Mouse (Mus musculus) CH12.LX (cell line): ENCODE results near the gene Spred2. TPM values are rescaled to one million over a fixed set of nuclear protein-coding genes. Genes with fewer than 3 reads are reported as not detected.

Experiments
- DNase-seq: peaks from one replicate; pipeline ENCODE4 v3.0.0-alpha.2; 2013; ENCODE audit errors: extremely low read depth
- H3K27ac ChIP-seq: 2 replicates; pipeline ENCODE4 v1.5.1; 2012; ENCODE audit warnings: low read depth, mild to moderate bottlenecking, control low read depth, moderate library complexity; ENCODE audit not compliant: insufficient read depth
- H3K27me3 ChIP-seq: replicated peaks from 2 replicates; pipeline ENCODE3; 2012; ENCODE audit warnings: inconsistent platforms
- H3K36me3 ChIP-seq, 2 experiments: replicated peaks in 1 of 2; 2 replicates each; pipeline versions ENCODE3 to v1.6.1; 2012; ENCODE audit warnings: inconsistent platforms in 1 of 2, low read length in 1 of 2, mild to moderate bottlenecking in 1 of 2, mixed read lengths in 1 of 2, moderate library complexity in 1 of 2; ENCODE audit not compliant: control insufficient read depth in 1 of 2, insufficient read depth in 1 of 2
- H3K4me1 ChIP-seq, 2 experiments: 2 replicates each; pipeline ENCODE4 v1.6.1; 2012; ENCODE audit warnings: inconsistent platforms in 1 of 2, moderate library complexity in 1 of 2; ENCODE audit not compliant: insufficient read depth in 2 of 2, control insufficient read depth in 1 of 2
- H3K4me2 ChIP-seq: 2 replicates; pipeline ENCODE4 v1.6.1; 2012; ENCODE audit warnings: low read depth, mild to moderate bottlenecking, control low read depth; ENCODE audit not compliant: poor library complexity, insufficient read depth, severe bottlenecking
- H3K4me3 ChIP-seq, 3 experiments: fragments of 150-350 bp in 1 of 3; sonication (generic) in 1 of 3; replicated peaks in 1 of 3; 2 replicates each; pipeline versions ENCODE3 to v1.5.1; 2011 to 2012; ENCODE audit warnings: low read depth in 2 of 3, low read length in 2 of 3, mild to moderate bottlenecking in 2 of 3, moderate library complexity in 2 of 3, control low read depth in 1 of 3, improper control_type of control experiment in 1 of 3, inconsistent platforms in 1 of 3, mixed read lengths in 1 of 3; ENCODE audit not compliant: poor library complexity in 1 of 3
- H3K79me2 ChIP-seq: replicated peaks from 2 replicates; pipeline ENCODE4 v1.6.1; 2012; ENCODE audit warnings: mild to moderate bottlenecking, moderate library complexity; ENCODE audit not compliant: control insufficient read depth, poor library complexity, insufficient read depth, severe bottlenecking; ENCODE audit errors: extremely low read depth
- H3K9ac ChIP-seq: 2 replicates; pipeline ENCODE4 v1.6.1; 2012; ENCODE audit warnings: low read depth, mild to moderate bottlenecking, control low read depth, moderate library complexity; ENCODE audit not compliant: insufficient read depth
- H3K9me3 ChIP-seq: replicated peaks from 2 replicates; pipeline ENCODE3; 2012; ENCODE audit warnings: low read length, inconsistent platforms, mixed read lengths
- CHD1 ChIP-seq: IDR thresholded peaks from 2 replicates; pipeline ENCODE4 v1.6.1; 2012; ENCODE audit warnings: low read depth, low read length, improper control_type of control experiment, inconsistent platforms
- CTCF ChIP-seq, 2 experiments: IDR thresholded peaks in 1 of 2; conservative IDR thresholded peaks in 1 of 2; 2 replicates each; pipeline ENCODE4 v1.5.1; 2011 to 2012; ENCODE audit warnings: low read depth in 2 of 2, low read length in 2 of 2, improper control_type of control experiment in 1 of 2, inconsistent platforms in 1 of 2, mild to moderate bottlenecking in 1 of 2, moderate library complexity in 1 of 2
- EP300 ChIP-seq: IDR thresholded peaks from 2 replicates; pipeline ENCODE4 v1.6.1; 2011; ENCODE audit warnings: low read length, improper control_type of control experiment
- GABPA ChIP-seq: IDR thresholded peaks from 2 replicates; pipeline ENCODE4 v1.6.1; 2012; ENCODE audit warnings: low read depth, low read length, improper control_type of control experiment, inconsistent platforms; ENCODE audit not compliant: insufficient replicate concordance
- HCFC1 ChIP-seq: IDR thresholded peaks from 2 replicates; pipeline ENCODE4 v1.6.1; 2012; ENCODE audit warnings: low read depth, mild to moderate bottlenecking, inconsistent platforms, low read length, improper control_type of control experiment
- IRF4 ChIP-seq: IDR thresholded peaks from 2 replicates; pipeline ENCODE4 v1.6.1; 2014; ENCODE audit warnings: low read depth, mild to moderate bottlenecking, inconsistent platforms, low read length, improper control_type of control experiment
- JUND ChIP-seq: conservative IDR thresholded peaks from 2 replicates; pipeline ENCODE4 v1.6.1; 2011; ENCODE audit warnings: low read depth, low read length, improper control_type of control experiment
- KAT2A ChIP-seq: IDR thresholded peaks from 2 replicates; pipeline ENCODE4 v1.6.1; 2012; ENCODE audit warnings: low read length, improper control_type of control experiment, inconsistent platforms; ENCODE audit not compliant: insufficient replicate concordance
- MAFK ChIP-seq: IDR thresholded peaks from 2 replicates; pipeline ENCODE4 v1.6.1; 2011; ENCODE audit warnings: low read length, improper control_type of control experiment; ENCODE audit not compliant: insufficient replicate concordance
- MAX ChIP-seq: IDR thresholded peaks from 2 replicates; pipeline ENCODE4 v1.6.1; 2011; ENCODE audit warnings: low read length, improper control_type of control experiment
- MAZ ChIP-seq: IDR thresholded peaks from 2 replicates; pipeline ENCODE4 v1.6.1; 2012; ENCODE audit warnings: low read depth, mild to moderate bottlenecking, inconsistent platforms, low read length, improper control_type of control experiment, moderate library complexity
- MXI1 ChIP-seq: IDR thresholded peaks from 2 replicates; pipeline ENCODE4 v1.6.1; 2011; ENCODE audit warnings: mild to moderate bottlenecking, low read depth, low read length, improper control_type of control experiment
- MYC ChIP-seq: IDR thresholded peaks from 2 replicates; pipeline ENCODE4 v1.6.1; 2011; ENCODE audit warnings: low read depth, mild to moderate bottlenecking, improper control_type of control experiment, low read length
- NELFE ChIP-seq: IDR thresholded peaks from 2 replicates; pipeline ENCODE4 v1.6.1; 2011; ENCODE audit warnings: low read depth, low read length, improper control_type of control experiment
- SMC3 ChIP-seq: IDR thresholded peaks from 2 replicates; pipeline ENCODE4 v1.6.1; 2011; ENCODE audit warnings: low read depth, low read length, improper control_type of control experiment
- UBTF ChIP-seq: IDR thresholded peaks from 2 replicates; pipeline ENCODE4 v1.6.1; 2012; ENCODE audit warnings: low read depth, mild to moderate bottlenecking, inconsistent platforms, low read length, improper control_type of control experiment, moderate library complexity
- USF1 ChIP-seq: IDR thresholded peaks from 2 replicates; pipeline ENCODE4 v1.6.1; 2014; ENCODE audit warnings: low read depth, mild to moderate bottlenecking, inconsistent platforms, low read length, improper control_type of control experiment
- ZKSCAN1 ChIP-seq: IDR thresholded peaks from 2 replicates; pipeline ENCODE4 v1.6.1; 2012; ENCODE audit warnings: low read depth, inconsistent platforms, low read length, improper control_type of control experiment, borderline replicate concordance
- dilution Hi-C: fragments of 300-500 bp; cut with MboI; formaldehyde crosslinking; loops from 2 replicates; pipeline ENCODE4 v1.14.3; 2020; ENCODE audit warnings: low sequenced_read_pairs; ENCODE audit not compliant: extremely low pct_unique_long_range_greater_than_20kb, extremely low pct_ligation_motif_present
- in situ Hi-C: fragments of 300-500 bp; cut with MboI; formaldehyde crosslinking; loops from 3 replicates; pipeline ENCODE4 v1.14.3; 2019; ENCODE audit warnings: low sequenced_read_pairs, low pct_ligation_motif_present, low pct_unique_long_range_greater_than_20kb, mixed read lengths
- polyA plus RNA-seq: library from polyadenylated mRNA; unstranded; fragments of >175 nt; gene quantifications from 2 replicates; pipeline ENCODE4 v1.2.1, GENCODE M21; 2012; ENCODE audit warnings: low read depth; ENCODE audit not compliant: insufficient read length
- total RNA-seq, 2 experiments: library from RNA; depleted of rRNA; stranded (reverse); fragments of 300-350 nt in 1 of 2; fragments of >200 nt in 1 of 2; gene quantifications; 2 replicates each; pipeline ENCODE4 v1.2.3; 2012 to 2014

Spred2 gene
- total and polyA plus RNA-seq, 3 experiments = 1.4 to 15.8 (median 4.2) TPM

GRCm38 (mm10) chr11:19917381-19918245 is 6.6 kb upstream of the Spred2 start:
- dilution Hi-C loops = no loop called here

GRCm38 (mm10) chr11:19918246-19918540 is 6.0 kb upstream of the Spred2 start:
- peaks cover 2% of the 10 kb centered on the region for H3K9me3 ChIP-seq
- no peaks in the 10 kb centered on the region for H3K79me2 ChIP-seq
- H3K4me3 ChIP-seq = no peak overlapping the region
- no peaks in the 10 kb centered on the region for H3K36me3 ChIP-seq
- no peak overlapping the region for H3K27ac ChIP-seq
- H3K27me3 ChIP-seq = peaks cover 2% of the 10 kb centered on the region
- DNase-seq = no peak
- no peak overlapping the region for H3K9ac ChIP-seq
- peaks cover 2 to 37% of the 10 kb centered on the region in 2 experiments; a peak in 3 of 4 replicates for H3K4me1 ChIP-seq
- dilution Hi-C loops (no loop called here), in situ Hi-C loops (no loop called here)
- no peak overlapping the region for H3K4me2 ChIP-seq
- no peak for TF ChIP-seq MYC
- no peak for TF ChIP-seq CTCF (conservative IDR thresholded peaks at IDR 0.05 in 1 of 2, IDR thresholded peaks at IDR 0.05 in 1 of 2; ENCODE audit: low read depth in 2 of 2, low read length in 2 of 2)
- TF ChIP-seq UBTF = no peak
- no peak for TF ChIP-seq MAX
- TF ChIP-seq CHD1 = no peak
- TF ChIP-seq KAT2A = no peak
- TF ChIP-seq SMC3 = no peak
- TF ChIP-seq JUND = no peak
- TF ChIP-seq IRF4 = no peak
- TF ChIP-seq MAZ = no peak
- no peak for TF ChIP-seq MXI1
- TF ChIP-seq NELFE = no peak
- TF ChIP-seq EP300 = no peak
- no peak for TF ChIP-seq MAFK
- TF ChIP-seq HCFC1 = no peak
- no peak for TF ChIP-seq GABPA

More at GRCm38 (mm10) chr11:19917381-19918245, 6.6 kb upstream of the Spred2 start:
- no peak overlapping the region for H3K9ac ChIP-seq
- H3K4me1 ChIP-seq = peaks cover 2 to 32% of the 10 kb centered on the region in 2 experiments; a peak in 3 of 4 replicates
- in situ Hi-C loops = no loop called here
- no peak overlapping the region for H3K27ac ChIP-seq
- peaks cover 6% of the 10 kb centered on the region for H3K9me3 ChIP-seq
- H3K4me2 ChIP-seq = no peak overlapping the region
- H3K79me2 ChIP-seq = no peaks in the 10 kb centered on the region
- TF ChIP-seq JUND = no peak
- TF ChIP-seq ZKSCAN1 = no peak
- no peak for TF ChIP-seq CTCF (conservative IDR thresholded peaks at IDR 0.05 in 1 of 2, IDR thresholded peaks at IDR 0.05 in 1 of 2; ENCODE audit: low read depth in 2 of 2, low read length in 2 of 2)
- TF ChIP-seq USF1 = no peak
- TF ChIP-seq MYC = no peak
- no peak overlapping the region for H3K4me3 ChIP-seq
- H3K36me3 ChIP-seq = no peaks in the 10 kb centered on the region
- H3K27me3 ChIP-seq = peaks cover 2% of the 10 kb centered on the region
- DNase-seq = no peak
